Mouse (Mus musculus) cerebellum, adult 9-11 months (tissue): ENCODE results near the gene Slc37a1.

Experiments
- DNase-seq: peaks from one replicate; pipeline ENCODE4 v3.0.0; 2022

Gene Slc37a1

DNA sequence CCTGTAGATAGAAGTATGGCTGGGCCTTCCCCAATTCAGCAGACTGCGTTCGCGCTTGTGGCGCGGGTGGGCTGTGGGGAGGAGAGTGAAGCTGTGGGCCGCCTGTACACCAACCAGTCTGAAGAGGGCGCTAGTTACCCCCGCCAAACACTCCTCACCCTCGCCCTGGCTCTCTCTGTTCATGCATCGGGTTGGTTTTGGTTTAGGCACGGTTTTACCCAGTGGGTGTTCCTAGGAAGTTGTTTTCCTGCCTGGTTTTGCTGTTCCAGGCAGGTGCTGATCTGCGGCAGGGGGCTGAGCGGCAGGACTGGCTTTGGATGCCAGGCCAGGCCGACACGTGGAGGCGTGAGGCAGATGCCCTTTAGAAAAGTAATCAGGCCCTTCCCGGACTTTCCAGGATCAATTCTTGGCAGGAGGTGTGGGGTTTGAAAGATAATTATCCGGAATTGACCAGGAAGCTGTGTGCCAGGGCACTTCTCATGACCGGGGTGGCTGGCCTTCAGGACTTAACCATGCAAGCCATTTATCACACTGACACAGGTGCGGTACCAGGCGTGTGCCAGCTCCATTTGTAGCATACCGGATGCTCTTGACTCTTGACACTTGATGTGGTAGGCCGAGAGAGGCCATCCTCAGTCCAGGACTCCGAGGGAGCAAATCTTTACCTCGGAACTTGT lies 8.8 kb downstream of the Slc37a1 start:
- DNase-seq, result peak; percentile 52

DNA sequence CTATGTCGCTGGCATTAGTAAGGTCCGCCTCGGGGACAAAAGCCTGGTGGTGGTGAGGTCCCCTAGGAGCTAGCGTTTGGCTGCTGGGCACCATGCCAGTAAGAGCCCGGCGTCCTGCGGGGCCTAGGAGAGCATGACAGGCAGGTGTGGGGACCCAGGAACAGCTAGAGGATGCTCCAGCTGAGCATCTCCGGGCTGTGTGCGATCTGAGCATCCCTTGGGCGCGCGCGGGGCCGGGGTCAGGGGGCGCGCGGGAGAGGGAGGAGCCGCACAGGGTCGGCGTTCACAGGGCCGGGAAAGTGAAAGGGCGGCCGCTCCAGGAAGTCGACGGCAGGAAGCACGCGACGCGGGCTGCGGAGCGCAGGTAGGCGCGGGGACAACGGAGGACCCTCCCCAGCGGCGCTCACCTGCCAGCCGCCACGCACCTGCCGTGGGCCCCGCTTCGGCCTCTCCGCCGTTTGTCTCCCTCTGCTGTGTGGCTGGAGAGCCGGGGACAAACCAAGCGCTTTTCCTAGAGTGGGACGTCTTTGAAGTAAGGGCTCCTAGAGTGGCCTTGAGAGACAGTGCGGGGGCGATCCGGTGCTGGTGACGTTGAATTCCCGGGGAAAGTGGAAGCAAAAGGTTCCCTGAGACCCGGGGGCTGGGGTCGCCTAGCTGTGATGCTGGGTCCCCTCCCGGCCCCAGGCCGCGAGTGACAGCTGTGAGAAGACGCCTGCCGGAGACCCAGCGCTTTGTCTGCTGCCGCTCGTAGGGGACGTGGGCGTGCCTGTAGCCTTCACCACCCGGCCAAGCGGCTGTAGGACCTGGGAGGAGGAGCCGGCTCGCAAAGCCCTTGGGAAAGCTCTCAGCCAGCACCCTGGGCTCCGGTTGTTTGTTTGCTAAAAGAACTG lies 9.5 kb downstream of the Slc37a1 start:
- peak; percentile 52 for DNase-seq

DNA sequence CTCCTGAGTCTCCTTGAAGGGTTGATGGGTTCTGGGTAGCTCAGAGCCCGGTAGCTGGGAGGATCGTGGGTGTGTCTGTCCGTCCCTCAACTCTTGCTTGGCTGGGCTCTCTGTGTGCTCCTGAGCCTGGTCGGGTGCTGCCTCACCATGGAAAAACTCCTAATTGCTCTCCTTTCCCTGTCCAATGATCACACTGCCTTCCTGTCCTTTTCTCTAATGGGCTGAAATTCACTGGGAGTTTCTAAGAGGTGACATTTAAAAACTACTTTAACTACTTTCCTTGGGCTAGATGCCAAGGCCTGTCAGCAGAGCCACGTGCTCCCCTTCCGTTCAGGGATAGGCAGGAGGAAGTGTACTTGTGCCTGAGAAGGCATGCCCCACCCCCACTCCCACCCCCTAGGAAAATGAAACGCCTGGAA lies 10.9 kb downstream of the Slc37a1 start:
- no peak for DNase-seq

DNA sequence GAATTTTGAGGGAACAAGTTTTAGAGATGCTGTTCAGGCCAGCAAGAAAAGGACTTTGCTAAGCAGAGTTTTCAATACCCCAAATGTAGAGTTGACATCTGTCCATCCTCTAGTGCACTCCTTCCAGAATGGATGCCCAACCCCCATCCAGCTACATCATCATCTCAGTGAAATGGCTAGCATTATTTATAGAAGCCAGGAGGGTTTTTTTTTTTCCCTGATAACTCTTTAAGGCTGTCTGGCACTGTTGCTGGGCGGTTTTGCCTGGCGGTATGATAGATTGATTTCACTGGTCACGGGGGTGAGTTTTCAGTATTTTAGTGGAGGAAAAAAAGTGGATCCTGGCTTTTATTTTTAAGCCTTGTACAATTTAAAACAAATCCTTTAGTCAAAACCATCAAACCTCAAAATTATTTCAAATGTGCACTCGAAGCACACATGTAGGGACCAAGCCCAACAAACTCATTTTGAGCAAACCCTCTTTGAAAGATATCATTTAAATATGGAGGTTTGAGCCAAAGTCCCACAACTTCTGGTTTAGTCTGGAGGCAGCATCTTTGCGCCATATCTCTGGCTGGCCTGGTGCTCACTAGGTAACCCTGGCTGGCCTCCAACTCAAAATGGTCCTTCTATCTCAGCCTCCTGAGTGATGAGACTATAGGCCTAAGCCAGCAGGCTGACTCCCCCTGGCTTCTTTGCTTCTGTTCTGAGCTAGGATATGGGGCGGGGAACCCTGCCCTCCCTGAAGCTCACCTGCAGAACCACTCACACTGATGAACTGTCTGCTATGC lies 12.0 kb downstream of the Slc37a1 start:
- DNase-seq, result no peak

DNA sequence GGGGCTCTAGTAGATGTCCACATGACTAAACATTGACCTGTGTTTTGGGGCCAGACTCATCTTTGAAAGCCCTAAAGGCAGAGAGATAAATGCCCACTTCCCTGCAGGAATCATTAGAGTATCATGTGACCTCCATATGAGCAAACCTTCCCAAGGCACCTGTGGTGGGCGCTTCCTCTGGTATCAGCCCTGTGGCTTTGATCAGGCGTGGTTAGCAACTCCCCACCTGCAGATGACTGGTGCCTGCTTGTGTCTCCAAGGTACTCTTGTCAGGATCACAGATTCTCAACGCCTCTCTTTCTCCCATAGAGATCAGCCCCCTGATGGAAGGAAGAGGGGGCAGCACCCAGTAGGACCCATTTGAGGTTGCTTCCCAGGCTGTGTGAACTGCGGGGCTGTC lies 13.4 kb downstream of the Slc37a1 start:
- no peak for DNase-seq

DNA sequence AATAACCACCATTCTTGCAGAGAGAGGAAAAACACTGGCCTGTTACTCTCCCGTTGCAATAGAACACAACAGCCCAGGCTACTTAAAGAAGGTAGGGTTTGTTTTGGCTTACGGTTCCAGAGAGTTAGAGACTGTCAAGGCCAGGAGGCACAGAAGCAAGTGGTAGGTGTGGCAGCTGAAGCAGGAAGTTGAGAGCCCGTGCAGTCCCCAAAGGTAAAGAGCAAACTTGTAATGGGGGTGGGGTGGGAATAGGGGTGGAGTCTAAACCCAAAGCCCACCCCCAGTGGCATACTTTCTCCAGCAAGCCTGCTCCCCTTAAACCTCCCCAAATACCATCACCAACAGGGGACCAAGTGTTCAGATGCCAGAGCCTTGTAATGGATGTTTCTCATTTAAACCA lies 14.1 kb downstream of the Slc37a1 start:
- DNase-seq, result no peak

DNA sequence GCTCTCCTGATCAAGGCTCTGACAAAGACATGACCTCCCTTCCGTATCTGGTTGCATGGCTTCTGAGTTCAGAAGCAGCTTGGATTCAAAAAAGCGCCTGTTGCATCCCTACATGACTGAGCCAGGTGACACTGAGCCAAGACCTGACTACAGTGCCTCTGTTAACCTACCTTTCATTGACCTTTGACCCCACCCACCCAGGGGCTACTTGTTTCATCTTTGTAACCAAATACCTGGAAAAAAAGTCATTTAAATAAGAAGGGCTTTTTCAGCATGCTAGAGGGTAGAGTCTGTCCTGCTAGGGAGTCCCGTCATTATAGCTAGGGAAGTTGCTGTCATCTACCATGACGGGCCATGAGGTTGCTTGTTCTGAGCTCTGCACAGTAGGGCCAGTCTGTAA lies 16.8 kb downstream of the Slc37a1 start:
- no peak for DNase-seq

DNA sequence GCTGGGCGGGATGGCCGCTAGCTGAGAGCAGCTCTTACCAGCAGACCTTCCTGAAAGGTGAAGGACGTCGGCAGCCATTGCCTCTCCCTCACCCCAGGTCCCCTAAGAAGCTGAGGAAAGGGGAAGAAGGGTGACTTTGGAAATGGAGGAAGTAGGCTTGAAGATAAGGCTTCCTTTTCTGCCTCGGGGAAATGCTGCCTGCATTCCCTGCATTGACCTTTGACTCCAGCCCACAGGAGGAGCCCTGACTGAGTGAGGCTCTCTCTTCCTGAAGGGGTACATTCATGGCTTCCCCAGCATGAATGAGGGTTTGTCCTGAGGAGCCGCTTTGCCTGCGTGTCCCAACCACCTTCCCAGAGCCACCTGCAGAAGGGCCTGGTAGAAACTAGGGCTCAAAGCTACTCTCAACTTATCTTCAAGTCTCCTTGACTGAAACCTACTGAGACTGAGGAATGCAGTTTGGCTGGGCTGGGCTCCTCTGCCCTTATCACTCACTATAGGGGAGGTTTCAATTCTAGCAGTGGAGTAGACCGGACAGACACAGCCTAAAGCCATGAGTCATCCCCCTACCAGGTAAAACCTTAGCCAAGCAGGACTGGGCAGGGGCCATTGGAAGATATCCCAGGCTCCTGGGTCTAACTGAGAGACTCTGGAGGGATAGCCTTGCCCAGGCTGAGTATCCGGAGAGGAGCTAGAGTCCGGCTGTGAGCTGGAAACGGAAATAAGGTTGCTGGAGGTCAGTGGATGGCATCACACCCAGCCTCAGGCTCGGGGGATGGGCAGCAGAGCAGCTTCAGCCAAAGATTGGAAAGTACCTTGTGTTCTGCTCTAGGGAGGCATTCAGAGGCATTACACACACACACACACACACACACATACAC lies 18.5 kb downstream of the Slc37a1 start:
- no peak for DNase-seq

DNA sequence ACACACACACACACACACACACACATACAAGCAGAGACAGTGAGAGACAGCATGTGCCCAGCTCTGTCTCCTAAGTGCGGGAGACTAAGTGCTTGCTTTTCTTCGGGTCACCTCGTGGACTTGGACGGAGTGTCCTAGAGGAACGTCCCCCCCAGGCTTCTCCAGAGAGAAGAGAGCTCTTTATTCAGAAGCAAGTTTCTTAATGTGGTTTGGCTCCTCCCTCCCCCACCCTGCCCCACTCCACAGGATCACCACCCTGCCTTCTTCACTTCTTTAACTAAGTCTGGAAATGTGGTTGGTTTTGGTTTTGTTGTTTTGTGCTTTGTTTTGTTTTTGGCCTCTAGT lies 19.2 kb downstream of the Slc37a1 start:
- DNase-seq, result no peak

DNA sequence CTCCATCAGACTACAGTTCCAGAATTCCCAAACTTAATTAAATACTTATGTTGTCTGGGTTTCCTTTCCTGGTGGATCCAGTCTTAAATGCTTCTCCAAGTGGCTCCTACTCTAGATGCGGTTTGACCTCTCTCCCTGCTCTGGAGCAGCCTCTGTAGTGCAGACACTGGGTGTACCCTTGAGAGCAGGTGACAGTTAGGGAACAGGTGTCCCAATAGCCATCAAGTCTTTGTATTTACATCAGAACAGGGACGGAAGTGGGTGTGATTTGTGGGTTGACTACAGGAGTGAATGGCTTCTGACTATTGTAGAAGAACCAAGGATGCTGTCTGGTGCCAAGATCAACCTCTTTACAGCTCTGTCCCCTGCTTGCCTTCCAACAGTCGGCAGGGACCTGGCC lies 21.2 kb downstream of the Slc37a1 start:
- no peak for DNase-seq

DNA sequence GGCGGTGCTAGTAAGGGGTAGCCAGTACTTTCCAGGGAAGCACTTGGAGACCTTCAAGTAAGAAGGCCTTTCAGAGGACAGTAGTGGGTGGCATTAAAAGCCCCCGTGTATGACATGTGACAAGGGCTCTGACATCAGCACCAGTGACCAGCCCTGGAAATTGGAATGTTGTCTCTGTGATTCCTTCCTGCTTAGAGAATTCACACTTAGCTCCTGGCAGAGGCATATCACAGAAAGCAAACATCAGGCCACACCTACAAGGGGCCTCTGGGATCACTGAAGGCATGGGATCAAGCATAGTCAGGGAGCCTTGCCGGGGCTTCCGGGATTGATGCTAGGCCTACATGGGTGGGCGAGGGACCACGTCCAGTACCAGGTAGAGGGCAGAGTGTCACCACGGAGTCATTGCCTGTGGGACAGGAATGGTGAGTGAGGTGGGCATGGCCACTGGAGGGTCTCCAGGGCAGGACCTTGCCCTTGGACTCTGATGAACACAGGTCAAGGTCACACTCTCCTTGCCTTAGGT lies 21.8 kb downstream of the Slc37a1 start:
- no peak for DNase-seq

DNA sequence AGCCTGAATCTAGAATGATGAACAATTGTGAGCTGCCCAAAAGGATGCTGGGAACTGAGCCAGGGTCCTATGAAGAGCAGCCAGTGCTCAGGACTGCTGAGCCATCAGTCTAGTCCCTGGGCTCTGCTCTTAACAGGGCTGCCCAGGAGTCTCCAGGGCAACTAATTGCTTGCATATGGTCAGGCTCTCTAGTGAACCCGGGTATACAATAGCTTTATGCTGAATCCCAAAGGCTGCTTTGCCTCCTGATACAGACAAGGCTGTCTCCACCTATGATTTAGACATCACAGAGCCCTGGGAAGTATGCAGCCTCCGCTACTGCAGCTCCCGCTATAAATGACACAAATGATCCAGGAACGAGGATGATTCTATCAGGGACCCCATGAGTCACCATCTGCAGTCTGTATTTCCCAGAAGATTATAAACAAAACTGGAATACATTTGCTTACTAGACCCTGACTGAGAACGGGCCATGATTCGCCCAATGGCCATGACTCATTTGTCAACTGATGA lies 22.7 kb downstream of the Slc37a1 start:
- DNase-seq, result no peak

DNA sequence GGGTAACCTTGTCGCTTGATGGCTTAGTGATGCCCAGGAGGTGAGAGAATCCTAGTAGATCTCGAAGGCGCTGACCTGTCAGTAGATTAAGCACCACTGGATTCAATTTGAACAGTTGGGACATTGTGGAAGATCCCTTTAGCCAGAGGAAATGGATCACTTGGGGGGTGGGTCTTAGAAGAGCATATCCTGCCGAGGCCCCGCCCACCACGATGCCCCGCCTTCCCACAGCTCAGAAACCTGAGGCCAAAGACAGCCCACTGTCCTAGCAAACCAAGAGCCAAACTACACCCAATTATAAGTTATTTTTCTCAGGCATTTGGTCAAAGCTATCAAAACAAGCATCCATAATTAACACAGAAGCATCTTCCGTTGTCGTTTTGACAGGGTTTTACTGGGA lies 24.5 kb downstream of the Slc37a1 start:
- no peak for DNase-seq

DNA sequence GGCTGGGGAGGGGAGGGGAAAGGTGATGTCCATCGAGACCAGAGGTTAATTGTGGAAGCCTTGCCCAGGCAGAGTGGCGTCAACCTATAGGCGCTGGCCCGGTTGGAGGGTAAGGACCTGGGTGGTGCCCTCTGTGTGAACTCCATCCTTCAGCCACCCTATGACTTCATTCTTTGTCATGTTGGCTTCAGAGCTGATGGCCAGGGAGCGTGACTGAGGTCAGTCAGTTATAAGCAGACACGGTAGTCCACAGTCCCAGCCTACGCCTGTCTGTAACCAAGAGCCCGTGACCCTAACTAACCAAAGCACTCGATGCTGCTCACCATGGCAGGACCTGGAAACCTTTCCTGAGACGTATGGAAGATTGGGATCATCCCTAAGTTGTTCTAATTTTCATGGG lies 26.1 kb downstream of the Slc37a1 start:
- no peak for DNase-seq

DNA sequence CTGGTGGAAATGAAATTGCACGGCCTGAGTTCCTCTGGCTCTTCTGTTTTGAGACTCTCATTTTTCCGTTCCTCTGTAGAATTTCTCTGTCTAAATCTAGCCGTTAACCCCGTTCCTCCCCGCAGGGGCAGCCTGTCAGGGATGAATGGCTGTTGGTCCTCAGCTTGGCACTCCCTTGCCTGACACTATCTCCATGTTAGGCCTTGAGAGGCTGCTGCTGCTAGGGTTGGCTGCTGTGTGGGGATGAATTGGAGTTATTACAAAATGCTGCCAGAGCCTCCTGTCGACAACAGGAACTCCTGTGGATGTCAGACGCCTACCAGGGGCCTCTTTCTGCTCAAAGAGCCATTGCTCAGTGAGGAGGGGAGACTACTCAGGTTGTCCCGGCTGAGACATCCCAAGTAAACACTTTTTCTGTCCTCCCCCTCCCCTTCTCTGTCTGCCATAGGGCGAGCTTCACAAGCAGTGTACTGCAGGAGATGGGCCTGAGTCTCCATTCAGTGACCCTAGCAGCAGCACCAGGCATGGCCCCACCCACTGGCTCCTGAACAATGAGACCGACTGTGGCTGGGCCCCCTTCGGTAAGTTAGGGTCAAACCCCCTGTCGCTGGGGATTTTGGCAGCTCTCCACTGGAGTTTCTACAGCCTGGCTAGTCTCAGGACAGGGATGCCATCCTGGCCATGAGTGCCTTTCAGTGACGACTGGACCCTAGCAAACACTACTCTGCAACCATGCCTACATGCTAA lies 28.6 kb downstream of the Slc37a1 start:
- DNase-seq, result no peak

DNA sequence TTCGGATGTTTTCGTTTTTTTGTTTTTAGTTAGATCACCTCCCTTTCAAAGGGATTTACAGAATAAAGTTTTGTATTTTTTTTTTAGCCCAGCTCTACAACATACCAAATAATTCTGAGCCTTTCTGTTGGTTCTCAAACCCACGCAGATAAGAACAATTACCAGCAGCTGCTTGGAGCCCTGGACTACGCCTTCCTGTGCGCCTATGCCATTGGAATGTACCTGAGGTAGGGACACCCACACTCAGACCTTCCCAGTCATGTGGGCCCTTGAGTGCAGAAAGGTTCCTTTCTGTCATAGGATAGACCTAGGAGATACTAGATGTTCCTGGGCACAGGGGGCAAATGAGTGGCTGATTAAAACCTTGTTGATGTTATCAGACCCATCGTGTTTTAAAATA lies 29.4 kb downstream of the Slc37a1 start:
- no peak for DNase-seq

DNA sequence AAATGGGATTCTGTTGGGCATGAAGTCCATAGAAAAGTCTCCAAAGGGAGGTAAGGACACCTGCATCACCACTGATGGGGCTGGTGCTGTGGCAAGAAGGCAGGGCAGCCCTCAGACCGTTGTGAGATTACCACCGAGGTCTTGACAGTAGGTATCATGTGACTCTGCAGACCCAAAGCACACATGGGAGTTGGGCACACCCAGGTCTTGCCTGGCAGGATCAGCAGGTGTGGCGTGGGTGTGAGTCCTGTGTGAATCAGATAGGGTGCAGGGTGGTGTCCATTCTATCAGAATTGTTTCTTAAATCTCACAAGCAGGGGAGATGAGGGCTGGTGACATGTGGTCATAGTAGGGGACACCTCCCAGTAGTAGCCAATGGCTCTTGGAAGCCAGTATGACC lies 30.4 kb downstream of the Slc37a1 start:
- no peak for DNase-seq

DNA sequence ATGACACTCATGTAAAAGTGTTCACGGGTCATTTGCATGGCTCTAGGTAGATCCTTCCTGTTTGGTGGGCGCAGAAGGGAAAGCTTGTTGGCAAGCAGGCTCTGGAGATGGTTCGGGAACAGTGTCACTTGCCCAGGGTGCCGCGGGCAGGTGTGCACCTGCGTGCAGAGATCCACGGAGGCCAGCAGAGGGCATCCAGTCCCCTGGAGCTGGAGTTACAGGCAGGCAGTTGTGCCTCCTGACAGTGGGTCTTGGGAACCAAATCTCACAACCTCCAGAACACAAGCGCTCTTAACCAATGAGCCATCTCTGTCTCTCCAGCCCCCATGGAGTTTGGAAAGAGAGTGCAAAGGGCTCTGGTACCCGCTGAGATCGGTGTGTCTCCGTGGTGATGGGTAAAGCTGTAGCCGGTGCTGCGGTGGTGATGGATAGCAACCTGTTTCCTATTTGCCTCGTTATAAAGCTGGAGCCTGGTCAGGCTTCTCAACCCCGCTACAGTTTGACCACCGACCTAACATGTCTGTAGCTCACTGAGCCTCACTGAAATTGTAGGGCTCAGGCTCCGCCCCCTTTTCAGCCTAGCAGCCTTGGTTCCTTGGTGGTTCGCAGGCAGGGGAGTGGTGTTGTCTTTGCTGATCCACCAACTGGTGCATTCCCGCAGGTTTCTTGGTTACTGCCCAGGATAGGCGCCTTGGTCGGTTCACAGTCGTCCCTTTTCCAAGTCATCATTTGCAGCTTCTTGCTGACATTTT lies 31.1 kb downstream of the Slc37a1 start:
- no peak for DNase-seq

DNA sequence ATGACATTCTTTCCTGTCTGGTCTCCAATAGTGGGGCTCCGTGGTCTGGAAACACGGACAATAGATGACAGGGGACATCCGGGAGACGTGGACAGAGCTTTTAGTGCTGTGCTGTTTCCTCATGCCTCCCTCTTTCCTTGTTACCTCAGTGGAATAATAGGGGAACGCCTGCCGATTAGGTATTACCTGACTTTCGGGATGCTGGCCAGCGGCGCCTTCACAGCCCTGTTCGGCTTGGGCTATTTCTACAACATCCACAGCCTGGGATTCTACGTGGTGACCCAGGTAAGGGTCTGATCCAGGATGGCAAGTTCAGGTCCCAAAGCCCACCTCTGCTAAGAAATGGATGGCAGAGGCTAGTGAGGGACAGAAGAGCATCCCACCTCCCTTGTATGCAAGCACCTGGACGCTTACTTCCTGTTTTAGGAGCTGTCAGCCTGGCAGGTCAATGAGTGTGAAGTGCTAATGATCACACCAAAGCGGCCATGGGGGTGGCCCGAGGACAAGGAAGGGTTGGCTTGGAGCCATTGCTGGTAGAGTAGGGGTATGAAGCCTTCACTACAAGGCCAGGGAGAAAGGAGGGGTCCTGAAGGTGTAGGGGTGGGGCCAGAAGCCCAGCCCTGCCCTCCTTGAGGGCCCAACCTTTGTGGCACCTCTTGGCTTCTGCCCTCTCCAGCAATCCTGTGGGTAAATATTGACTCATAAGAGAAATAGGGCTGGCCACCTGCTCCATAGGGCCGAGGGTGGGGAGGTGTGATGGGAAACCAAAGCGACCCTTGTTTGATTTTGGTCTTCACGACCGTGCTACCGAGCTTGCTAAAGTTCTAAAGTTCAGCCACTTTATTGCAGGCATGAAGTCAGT lies 32.5 kb downstream of the Slc37a1 start:
- DNase-seq, result no peak

DNA sequence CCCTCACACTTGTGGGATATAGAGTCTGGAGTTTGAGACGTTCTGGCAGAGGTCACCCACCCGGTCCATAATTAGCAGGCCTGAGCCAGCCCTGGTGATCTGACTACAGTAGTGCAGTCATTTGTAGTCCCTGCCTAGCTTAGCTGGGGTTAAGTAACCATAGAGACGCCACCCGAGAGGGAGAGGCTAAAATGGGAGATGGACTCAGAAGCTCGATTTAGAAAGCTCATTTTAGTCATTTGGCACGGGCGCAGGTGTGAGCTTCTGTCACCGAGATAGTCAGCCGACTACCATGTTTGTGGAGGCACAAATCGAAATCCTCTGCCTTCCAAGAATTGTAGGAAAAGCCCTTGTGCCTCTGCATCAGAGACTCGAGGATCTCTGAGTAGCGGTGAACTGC lies 34.8 kb downstream of the Slc37a1 start:
- peak; percentile 66 for DNase-seq
